Mouse (Mus musculus) intestine, embryonic 16.5 days (tissue): Measurements from ENCODE around the gene Ube2k. TPM values are rescaled to one million over a fixed set of nuclear protein-coding genes. Genes with fewer than 3 reads are reported as not detected.
A peak's percentile ranks its signal among the peaks of the same experiment; 100 is the strongest.

Experiments used
- ATAC-seq: fragments of 200-750 bp; cut with Nextera tagmentation; 2 replicates; pipeline ENCODE4 v1.8.0; 2017; ENCODE audit warnings: moderate TSS enrichment, moderate library complexity
- H3K27ac ChIP-seq: fragments of 300-500 bp; sonication (generic); 2 replicates; pipeline ENCODE4 v1.5.1; 2014; ENCODE audit warnings: mild to moderate bottlenecking, low read length
- H3K27me3 ChIP-seq: fragments of 300-500 bp; sonication (generic); replicated peaks from 2 replicates; pipeline ENCODE4 v1.6.1; 2014; ENCODE audit warnings: low read length, control low read depth, mixed read lengths; ENCODE audit not compliant: control insufficient read depth, insufficient read depth
- H3K36me3 ChIP-seq: fragments of 300-500 bp; sonication (generic); 2 replicates; pipeline ENCODE4 v1.6.1; 2014; ENCODE audit warnings: low read length, control low read depth; ENCODE audit not compliant: control insufficient read depth, insufficient read depth
- H3K4me1 ChIP-seq: fragments of 300-500 bp; sonication (generic); 2 replicates; pipeline ENCODE4 v1.6.1; 2014; ENCODE audit warnings: low read length, control low read depth, mixed read lengths; ENCODE audit not compliant: control insufficient read depth, insufficient read depth
- H3K4me2 ChIP-seq: fragments of 300-500 bp; sonication (generic); 2 replicates; pipeline ENCODE4 v1.6.1; 2014; ENCODE audit warnings: low read depth, low read length, control low read depth
- H3K4me3 ChIP-seq: fragments of 300-500 bp; sonication (generic); 2 replicates; pipeline ENCODE4 v1.5.1; 2014; ENCODE audit warnings: mild to moderate bottlenecking, low read length
- H3K9ac ChIP-seq: fragments of 300-500 bp; sonication (generic); 2 replicates; pipeline ENCODE4 v1.6.1; 2014; ENCODE audit warnings: low read depth, low read length
- H3K9me3 ChIP-seq: fragments of 300-500 bp; sonication (generic); 2 replicates; pipeline ENCODE4 v1.6.1; 2016; ENCODE audit warnings: low read length, control low read depth; ENCODE audit not compliant: control insufficient read depth
- WGBS: fragments of 180-500 bp; shearing (Covaris S2); extraction: QIAGEN DNeasy Blood & Tissue Kit; methylation state at CpG from one replicate; pipeline ENCODE4 v1.1.7; 2014; 5-methylcytosine and 5-hydroxymethylcytosine counted together
- polyA plus RNA-seq: library from polyadenylated mRNA; unstranded; fragments of >200 nt; fragmentation: Nextera tagmentation; extraction: Ambion mirVana; gene quantifications from 2 replicates; pipeline ENCODE4 v1.2.1, GENCODE M21; 2015

Ube2k gene
- polyA plus RNA-seq, 1 experiment from 2014 or later: 129 TPM

DNA sequence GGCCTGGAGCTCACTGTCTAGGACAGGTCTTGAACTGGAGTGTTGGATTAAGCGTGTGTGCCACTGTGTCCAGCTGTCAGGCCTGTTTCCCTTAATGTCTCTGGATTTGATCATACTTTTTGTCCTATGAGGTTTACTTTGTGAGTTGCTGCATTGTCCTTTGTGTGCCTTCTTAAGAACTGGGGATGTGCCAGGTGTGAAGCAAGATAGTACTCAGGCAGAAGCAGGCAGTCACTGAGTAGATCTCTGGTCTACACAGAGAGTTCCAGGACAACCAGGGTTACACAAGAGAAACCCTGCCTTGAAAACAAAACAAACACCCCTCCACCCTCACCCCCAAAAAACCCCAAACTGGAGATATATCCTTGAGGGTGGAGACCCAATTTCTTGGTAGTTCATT lies 12.6 kb downstream of the Ube2k start:
- no peaks in the 10 kb centered on the region for H3K27me3 ChIP-seq
- no peaks in the 10 kb centered on the region for H3K9me3 ChIP-seq
- no peak overlapping the region for H3K27ac ChIP-seq
- H3K4me2 ChIP-seq: no peak overlapping the region
- no peak overlapping the region for H3K4me3 ChIP-seq
- WGBS: 78% methylated on average over 1 of the region's 1 CpGs
- no peak overlapping the region for H3K9ac ChIP-seq
- H3K4me1 ChIP-seq: no peaks in the 10 kb centered on the region
- no peaks in the 10 kb centered on the region for H3K36me3 ChIP-seq
- ATAC-seq: no peak

DNA sequence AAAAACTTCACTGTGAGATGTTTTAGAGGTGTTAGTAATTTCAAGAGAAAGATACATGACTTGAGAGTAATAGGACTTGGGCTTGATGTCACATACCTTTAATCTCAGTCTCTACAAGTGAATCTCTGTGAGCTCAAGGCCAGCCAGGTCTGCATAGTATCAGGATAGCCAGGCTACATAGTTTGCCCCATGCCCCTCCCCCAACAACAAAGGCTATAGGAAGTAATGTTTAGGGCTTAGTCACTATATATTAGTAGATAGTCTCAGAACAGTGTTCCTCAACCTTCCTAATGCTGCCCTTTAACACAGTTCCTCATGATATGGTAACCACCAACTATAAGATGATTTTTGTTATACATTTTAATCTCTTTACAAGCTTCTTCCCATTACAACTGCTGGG lies 20.1 kb downstream of the Ube2k start:
- Histone ChIP-seq H3K4me3 (no peak overlapping the region), H3K9ac (no peak overlapping the region), H3K9me3 (no peaks in the 10 kb centered on the region), H3K4me1 (no peaks in the 10 kb centered on the region; the same call in 1 of the 2 replicates), H3K27me3 (no peaks in the 10 kb centered on the region), H3K4me2 (no peak overlapping the region), H3K27ac (no peak overlapping the region), H3K36me3 (no peaks in the 10 kb centered on the region)
- ATAC-seq: no peak

DNA sequence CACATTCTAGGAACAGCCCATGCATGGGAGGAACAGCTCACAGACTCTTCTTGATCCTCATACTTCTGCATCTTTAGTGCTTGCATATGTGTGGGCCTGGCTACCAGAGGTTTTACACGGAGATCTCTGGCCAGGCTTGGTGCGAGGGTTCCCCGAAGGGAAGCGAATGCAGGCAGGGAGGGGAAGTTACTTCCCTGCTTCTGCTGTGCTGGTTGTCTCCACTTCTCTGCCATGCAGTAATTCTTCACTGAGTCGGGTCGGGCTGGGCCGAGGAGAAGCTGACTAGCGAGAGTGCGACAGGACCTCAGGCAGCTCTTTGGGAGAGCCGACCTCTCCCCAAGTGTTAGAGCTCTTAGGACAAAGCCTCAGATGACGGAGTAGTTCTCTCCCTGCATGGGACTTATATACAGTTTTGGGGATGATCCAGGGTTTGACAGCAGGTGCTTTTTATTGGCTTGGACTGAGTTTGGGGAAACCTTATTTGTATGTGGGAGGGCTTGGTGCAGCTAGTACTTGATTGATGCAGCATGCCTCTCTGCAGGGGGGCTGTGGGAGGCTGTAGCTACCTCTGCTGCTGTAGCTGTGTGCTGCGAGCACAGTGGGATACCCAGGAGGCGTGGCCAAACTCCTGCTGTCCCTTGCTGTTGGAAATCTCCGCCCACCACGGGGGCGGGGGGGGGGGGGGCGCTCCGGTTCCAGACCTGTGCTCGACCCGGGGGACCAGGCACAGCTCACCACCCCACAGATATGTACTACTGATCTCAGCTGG lies 24.3 kb downstream of the Ube2k start:
- Histone ChIP-seq H3K27me3 (no peaks in the 10 kb centered on the region), H3K4me2 (no peak overlapping the region), H3K36me3 (no peaks in the 10 kb centered on the region), H3K9ac (no peak overlapping the region), H3K4me3 (no peak overlapping the region), H3K27ac (no peak overlapping the region), H3K9me3 (no peaks in the 10 kb centered on the region), H3K4me1 (no peaks in the 10 kb centered on the region; the same call in 1 of the 2 replicates)
- ATAC-seq: peak; percentile 42; the same call in 1 of the 2 replicates
- 40% methylated on average over 20 of the region's 20 CpGs for WGBS

DNA sequence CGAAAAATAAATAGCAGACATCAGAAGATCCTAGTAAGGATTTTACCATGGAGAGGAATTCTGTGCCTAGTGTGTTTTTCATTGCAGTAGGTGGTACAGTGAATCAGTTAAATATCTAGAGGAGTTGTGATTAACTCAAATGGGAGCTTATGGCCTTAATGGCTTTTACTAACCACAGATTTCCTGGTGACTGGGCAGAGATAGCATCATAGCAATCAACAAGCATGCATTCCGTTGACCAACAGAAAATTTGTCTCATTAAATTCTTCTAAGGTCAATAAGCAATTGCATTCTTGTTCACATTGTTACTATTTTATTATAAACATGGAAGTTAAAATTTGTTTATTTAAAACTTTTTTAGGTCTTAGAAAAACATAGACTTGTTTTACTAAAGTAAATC lies 28.5 kb downstream of the Ube2k start:
- 83% methylated on average over 2 of the region's 2 CpGs for WGBS
- no peaks in the 10 kb centered on the region for H3K4me1 ChIP-seq
- no peak overlapping the region for H3K9ac ChIP-seq
- H3K4me2 ChIP-seq: no peak overlapping the region
- no peaks in the 10 kb centered on the region for H3K36me3 ChIP-seq
- no peaks in the 10 kb centered on the region for H3K27me3 ChIP-seq
- ATAC-seq: no peak
- no peaks in the 10 kb centered on the region for H3K9me3 ChIP-seq
- no peak overlapping the region for H3K4me3 ChIP-seq
- no peak overlapping the region for H3K27ac ChIP-seq

DNA sequence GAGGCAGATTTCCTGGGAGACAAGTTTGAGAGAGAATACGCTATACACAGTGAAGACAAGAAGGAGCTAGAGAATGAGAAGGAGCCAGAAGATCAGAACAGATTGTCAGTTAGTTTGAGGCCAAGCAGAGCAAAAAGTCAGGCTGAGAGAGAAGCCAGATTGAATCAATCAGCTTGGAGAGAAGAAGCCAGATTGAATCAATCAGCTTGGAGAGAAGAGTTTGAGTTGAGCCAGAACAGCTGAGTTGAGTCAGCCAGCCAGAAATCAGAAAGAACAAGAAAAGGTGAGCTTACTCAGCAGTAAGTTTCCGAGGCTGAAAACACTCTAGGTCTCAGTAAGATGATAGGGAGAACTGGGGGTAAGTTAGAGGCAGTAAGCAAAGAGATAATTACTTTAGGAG lies 37.8 kb downstream of the Ube2k start:
- H3K4me1 ChIP-seq: no peaks in the 10 kb centered on the region
- no peak overlapping the region for H3K4me3 ChIP-seq
- no peaks in the 10 kb centered on the region for H3K9me3 ChIP-seq
- 76% methylated on average over 2 of the region's 2 CpGs for WGBS
- ATAC-seq: no peak
- H3K36me3 ChIP-seq: no peaks in the 10 kb centered on the region
- no peaks in the 10 kb centered on the region for H3K27me3 ChIP-seq
- H3K9ac ChIP-seq: no peak overlapping the region
- no peak overlapping the region for H3K27ac ChIP-seq
- no peak overlapping the region for H3K4me2 ChIP-seq

DNA sequence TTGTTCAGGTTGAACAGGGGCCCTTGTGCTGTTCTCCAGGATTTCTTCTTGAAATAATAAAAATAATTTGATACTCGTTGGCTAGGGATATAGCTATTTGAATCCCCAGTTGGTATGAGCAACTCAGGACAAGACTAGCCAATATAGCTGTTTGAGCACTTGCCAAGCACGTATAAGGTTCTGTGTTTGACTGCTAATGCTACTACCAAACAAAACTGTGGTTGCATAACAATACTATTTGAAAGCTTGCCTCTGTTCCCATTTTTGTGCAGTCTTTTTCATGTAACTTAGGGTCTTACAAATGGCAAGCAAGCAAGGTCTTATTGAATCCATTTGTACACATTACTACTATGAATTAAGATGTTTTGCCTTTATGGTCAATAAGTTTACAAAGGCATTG lies 38.9 kb downstream of the Ube2k start:
- ATAC-seq: no peak
- H3K9ac ChIP-seq: no peak overlapping the region
- H3K4me1 ChIP-seq: no peaks in the 10 kb centered on the region
- H3K36me3 ChIP-seq: no peaks in the 10 kb centered on the region
- no peak overlapping the region for H3K4me3 ChIP-seq
- no peaks in the 10 kb centered on the region for H3K27me3 ChIP-seq
- H3K27ac ChIP-seq: no peak overlapping the region
- 84% methylated on average over 2 of the region's 2 CpGs for WGBS
- H3K4me2 ChIP-seq: no peak overlapping the region
- no peaks in the 10 kb centered on the region for H3K9me3 ChIP-seq

DNA sequence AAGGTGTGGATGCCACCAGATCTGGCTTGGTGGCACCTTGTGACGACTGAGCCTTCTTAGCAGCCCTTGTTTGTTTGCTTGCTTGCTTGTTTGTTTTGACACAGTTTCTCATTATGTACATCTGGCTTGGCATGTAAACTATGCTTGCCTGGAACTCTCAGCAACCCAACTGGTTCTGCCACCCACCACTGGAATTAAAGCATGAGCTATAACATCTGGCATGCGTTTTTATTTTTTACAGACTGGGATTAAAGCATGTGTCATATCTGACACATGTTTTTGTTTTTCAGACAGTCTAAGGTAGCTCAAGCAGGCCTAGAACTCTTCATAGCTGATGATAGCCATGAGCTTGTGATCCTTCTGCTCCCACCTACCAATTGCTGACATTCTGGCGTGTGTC lies 41.5 kb downstream of the Ube2k start:
- Histone ChIP-seq H3K4me3 (no peak overlapping the region), H3K9me3 (no peaks in the 10 kb centered on the region), H3K27ac (no peak overlapping the region), H3K4me1 (no peaks in the 10 kb centered on the region), H3K36me3 (no peaks in the 10 kb centered on the region), H3K4me2 (no peak overlapping the region), H3K9ac (no peak overlapping the region), H3K27me3 (no peaks in the 10 kb centered on the region)
- 77% methylated on average over 3 of the region's 3 CpGs for WGBS
- ATAC-seq: no peak

DNA sequence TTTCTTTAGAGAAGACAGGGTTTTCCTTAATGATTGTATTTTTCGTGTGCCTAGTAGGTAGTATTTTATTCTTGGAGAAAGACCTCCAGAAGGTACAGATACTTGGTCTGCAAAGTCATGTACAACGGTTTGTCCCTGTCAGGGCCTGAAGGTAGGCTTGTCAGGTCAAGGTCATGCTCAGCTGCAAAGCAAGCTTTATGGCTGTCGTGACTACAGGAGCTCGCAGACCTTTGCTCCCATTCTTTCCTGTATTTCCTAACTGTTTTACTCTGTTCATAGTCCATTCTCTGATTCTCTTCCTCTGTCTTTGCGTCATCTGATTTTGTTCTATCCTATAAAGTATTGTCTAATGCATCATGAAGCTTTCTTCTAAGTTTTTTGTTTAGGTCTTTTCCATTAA lies 49.3 kb downstream of the Ube2k start:
- Histone ChIP-seq H3K27me3 (no peaks in the 10 kb centered on the region), H3K4me1 (no peaks in the 10 kb centered on the region), H3K9ac (no peak overlapping the region), H3K4me3 (no peak overlapping the region), H3K9me3 (no peaks in the 10 kb centered on the region), H3K4me2 (no peak overlapping the region), H3K36me3 (no peaks in the 10 kb centered on the region), H3K27ac (no peak overlapping the region)
- 67% methylated on average over 5 of the region's 5 CpGs for WGBS
- ATAC-seq: peak; percentile 90

DNA sequence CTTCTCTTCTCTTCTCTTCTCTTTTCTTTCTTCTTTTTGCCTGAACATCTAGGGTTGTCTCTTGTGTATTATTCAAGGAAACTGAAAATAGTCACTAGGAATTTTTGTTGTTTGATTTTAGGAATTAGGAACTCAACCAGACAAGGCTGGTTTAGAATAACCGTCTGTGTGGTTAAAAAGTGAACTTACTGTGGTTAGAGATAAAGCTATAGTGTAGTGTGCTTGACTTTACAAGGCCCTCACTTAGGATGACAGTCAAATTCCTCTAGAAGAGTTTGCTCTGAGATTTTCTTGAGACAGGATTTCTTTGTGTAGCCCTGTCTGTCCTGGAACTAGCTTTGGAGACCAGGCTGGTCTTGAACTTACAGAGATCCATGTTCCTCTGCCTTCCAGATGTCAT lies 53.2 kb downstream of the Ube2k start:
- H3K9ac ChIP-seq: no peak overlapping the region
- no peak overlapping the region for H3K27ac ChIP-seq
- no peaks in the 10 kb centered on the region for H3K36me3 ChIP-seq
- no peaks in the 10 kb centered on the region for H3K9me3 ChIP-seq
- H3K4me2 ChIP-seq: no peak overlapping the region
- no peaks in the 10 kb centered on the region for H3K27me3 ChIP-seq
- no peak overlapping the region for H3K4me3 ChIP-seq
- ATAC-seq: no peak
- WGBS: 80% methylated on average over 1 of the region's 1 CpGs
- H3K4me1 ChIP-seq: no peaks in the 10 kb centered on the region

DNA sequence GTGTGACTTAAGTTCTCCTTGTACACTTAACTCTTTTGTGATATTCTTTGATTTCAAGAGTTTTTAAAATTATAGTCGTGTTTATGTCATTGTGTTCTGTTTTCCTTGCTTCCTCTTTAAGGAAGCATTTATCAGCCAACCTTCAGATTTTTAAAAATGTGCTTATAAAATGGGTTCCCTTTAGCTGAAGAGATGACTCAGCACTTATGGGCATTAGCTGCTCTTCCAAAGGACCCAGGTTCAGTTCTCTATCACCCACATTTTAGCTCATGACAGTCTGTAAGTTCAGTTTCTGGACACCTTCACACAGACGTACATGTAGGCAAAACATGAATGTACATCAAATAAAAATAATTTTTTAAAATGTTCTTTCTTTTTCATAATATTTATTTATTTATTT lies 55.4 kb downstream of the Ube2k start:
- WGBS: 91% methylated on average over 2 of the region's 2 CpGs
- Histone ChIP-seq H3K36me3 (no peaks in the 10 kb centered on the region), H3K4me1 (no peaks in the 10 kb centered on the region), H3K9me3 (no peaks in the 10 kb centered on the region), H3K9ac (no peak overlapping the region), H3K4me2 (no peak overlapping the region), H3K27me3 (no peaks in the 10 kb centered on the region), H3K4me3 (no peak overlapping the region), H3K27ac (no peak overlapping the region)
- no peak for ATAC-seq
